Mouse (Mus musculus) lung, adult 18-20 months (tissue): Measurements from ENCODE around the gene Gpr83.
A peak's percentile ranks its signal among the peaks of the same experiment; 100 is the strongest.
"Not testable (repeated sequence)": the region's sequence is repeated elsewhere in the genome, so short reads cannot be mapped to it uniquely, and the experiment has no call there.

ENCODE experiments used
- DNase-seq, 2 experiments: peaks; one replicate each; pipeline ENCODE4 v3.0.0; 2022; ENCODE audit warnings: mixed read lengths in 2 of 2

The Gpr83 gene

GRCm38 (mm10) chr9:14870377-14870776 is 10.4 kb downstream of the Gpr83 start:
- DNase-seq = no peak

- DNase-seq = no peak
Measured at GRCm38 (mm10) chr9:14870802-14871201, 10.8 kb downstream of the Gpr83 start.

DNA sequence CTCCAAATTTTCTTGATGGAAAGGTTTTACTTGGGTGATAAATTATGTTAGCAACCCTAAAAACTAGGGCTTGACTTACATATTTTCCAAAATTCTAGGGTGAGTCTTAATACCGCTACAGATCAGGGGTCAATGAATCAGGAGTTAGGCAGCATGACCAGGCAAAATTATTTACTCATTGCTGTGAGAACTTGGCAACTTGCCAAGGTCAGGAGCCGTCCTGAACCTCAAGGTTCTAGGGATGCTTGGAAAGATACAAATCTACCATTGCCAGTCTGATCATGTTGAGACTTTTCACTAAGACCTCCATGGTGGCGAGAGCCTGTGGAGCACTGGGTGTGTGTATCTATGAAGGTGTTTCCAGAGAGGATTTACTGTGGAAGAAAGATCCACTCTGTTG is 11.5 kb downstream of the Gpr83 start:
- DNase-seq = no peak

- no peak for DNase-seq
Measured at GRCm38 (mm10) chr9:14872181-14872930, 12.3 kb downstream of the Gpr83 start.

GRCm38 (mm10) chr9:14875743-14876507 is 15.9 kb downstream of the Gpr83 start:
- peak; percentile 23 to 31 for DNase-seq

GRCm38 (mm10) chr9:14876566-14876965 is 16.6 kb downstream of the Gpr83 start:
- DNase-seq = not testable (repeated sequence)

DNA sequence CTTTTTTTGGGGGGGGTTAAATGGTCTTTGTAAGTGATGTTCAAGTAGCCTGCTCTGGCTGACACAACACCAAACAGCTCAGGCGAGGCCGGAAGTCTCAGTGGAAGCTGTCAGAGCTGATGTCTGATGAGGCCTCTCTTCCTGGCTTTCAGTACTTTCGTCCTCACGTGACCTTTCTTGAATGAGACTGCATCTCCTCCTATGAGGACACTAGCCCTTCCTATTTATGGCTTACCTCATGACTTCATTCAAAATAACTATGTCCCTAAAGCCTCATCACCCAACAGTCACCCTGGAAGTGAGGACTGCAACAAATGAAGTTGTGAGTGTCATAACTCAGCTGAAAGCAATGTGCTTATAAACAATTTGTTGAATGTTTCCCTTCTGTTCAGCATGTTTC is 24.6 kb downstream of the Gpr83 start:
- no peak for DNase-seq

DNA sequence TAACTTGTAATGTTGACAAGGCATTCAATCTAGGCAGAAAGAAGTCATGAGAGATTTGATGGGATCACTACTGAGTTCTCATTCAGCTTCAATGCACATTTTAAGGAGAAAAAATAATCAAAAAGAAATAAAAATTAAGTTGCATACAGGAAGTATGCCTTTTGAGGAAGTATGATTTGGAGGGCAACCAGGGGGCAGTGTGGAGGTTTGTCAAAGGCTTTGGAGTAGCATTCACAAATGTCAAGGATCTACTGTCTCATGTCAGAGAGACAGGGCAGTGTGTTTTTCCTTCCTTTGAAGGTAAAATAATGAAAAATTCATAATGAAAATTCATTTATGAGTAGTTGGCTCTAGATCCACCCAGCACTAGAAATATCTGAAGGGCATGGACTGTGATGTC is 25.1 kb downstream of the Gpr83 start:
- DNase-seq = no peak

DNA sequence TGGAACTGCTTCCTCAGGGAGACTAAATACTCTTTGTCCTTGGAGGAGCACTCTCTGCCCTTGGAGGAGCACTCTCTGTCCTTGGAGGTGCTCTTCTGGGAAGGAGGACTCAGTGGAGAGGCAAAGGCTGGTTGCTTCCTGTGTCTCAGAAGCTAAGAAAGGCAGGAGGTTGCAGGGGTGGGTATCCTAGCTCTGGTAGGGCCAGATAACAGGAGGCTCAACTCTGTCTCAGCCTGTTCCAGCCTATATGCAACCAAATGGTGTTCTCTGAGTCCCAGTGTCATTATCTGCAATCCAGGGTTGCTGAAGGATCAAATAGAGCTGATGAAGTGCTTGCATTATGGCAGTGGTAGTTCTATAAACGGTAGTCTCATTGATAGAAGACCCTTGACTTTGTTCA is 25.9 kb downstream of the Gpr83 start:
- no peak for DNase-seq

DNA sequence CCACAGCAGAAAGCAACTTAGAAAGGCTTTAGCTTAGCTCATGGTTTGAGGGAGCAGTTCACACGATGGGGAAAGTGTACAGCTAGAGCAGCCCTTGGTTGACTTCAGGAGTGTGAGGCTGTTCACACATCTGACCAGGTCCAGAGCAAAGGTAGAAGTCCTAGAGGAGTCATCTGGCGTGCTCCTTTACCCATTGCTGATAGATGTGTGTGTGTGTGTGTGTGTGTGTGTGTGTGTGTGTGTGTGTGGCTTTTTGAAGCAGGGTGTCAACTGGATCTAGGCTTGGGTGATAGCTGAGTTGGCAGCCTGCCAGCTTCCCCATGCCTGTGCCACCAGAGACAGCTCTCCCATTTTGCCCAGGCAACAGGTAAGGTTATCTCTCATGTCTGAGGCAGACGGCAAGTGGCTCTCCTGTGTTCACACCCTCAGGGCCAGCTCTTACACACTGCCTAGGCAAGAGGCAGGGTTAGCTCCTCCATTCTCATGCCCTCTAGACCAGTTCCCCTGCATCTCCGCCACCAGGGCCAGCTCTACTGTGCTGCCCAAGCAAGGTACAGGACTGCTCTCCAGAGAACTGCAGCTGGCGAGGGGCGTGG is 27.9 kb downstream of the Gpr83 start:
- DNase-seq = no peak

GRCm38 (mm10) chr9:14888671-14889070 is 28.7 kb downstream of the Gpr83 start:
- no peak for DNase-seq

GRCm38 (mm10) chr9:14890699-14891098 is 30.7 kb downstream of the Gpr83 start:
- DNase-seq = no peak

DNA sequence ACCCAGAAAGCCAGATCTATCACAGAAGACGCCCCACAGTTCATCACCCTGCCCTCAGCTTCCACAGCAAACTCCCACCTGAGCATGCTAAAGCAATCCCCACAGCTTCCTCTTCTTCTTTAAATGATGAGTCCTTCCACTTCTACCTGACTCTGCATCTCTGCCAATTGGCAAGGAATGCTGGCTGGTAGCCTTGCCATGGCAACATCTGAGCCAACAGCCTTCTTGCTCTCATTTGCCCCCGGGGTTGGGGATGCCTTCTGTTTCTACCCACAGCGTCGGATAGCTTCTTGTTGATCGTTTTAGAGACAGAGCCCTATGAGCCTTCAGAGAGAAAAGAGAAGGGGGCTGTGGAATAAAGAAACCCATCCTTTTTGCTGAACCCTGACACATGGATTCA is 31.9 kb downstream of the Gpr83 start:
- DNase-seq = no peak

DNA sequence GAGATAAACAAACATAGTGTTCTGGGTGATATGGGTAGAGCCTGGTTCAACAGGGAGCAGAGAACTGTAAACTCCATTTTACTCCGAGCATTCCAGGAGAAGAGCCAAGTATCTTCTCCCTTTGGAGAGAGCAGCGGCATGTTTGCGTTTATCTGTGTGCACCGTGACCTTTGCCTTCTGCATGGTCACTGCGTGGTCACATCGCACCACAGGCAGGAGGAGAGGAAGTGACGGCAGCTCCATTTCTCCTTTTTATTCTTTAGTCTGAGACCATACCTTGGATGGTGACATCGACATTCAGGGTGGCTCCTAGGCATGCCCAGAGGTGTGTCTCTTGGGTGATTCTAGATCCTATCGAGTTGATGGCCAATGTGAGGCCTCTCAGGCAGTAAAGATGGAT is 33.4 kb downstream of the Gpr83 start:
- no peak for DNase-seq

DNA sequence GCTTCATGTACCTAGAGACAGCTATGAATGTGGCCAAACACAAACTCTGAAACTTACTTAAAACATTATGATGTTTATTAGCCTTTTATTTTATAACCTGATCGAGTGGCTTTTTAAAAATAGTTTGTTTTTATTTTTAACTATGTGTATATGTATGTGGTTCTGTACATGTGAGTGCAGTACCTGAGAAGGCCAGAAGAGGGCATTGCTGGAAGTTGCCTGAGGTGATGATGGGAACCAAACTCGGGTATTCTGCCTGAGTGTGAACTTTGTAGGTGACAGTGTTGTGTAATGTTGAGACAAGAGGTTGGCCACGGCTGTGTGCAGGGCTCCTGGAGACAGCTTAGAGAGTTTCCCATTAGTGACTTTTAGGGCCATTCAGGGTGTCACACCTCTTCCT is 34.6 kb downstream of the Gpr83 start:
- DNase-seq = no peak

- DNase-seq = no peak
Measured at GRCm38 (mm10) chr9:14895237-14895835, 35.3 kb downstream of the Gpr83 start.

GRCm38 (mm10) chr9:14897102-14897501 is 37.1 kb downstream of the Gpr83 start:
- DNase-seq = no peak

GRCm38 (mm10) chr9:14901757-14902156 is 41.7 kb downstream of the Gpr83 start:
- DNase-seq = no peak

DNA sequence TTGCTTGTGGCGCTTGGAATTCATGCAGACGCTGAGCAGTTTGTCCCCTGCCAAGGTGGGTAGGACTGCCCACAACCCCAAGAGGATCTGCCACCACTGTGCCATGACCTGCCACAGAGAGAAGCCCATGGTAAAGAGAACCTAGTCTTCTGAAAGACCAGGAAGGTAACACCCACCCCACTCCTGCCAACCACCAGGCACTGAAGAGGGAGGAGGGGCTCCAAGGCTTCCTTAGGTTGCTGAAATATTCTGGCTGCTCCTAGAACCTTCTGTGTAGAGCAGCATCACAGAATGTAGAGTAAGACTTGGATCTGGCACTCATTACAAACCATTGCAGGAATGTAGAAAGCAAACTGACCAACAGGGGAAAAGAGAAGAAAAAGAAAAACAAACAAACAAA is 42.4 kb downstream of the Gpr83 start:
- no peak for DNase-seq

DNA sequence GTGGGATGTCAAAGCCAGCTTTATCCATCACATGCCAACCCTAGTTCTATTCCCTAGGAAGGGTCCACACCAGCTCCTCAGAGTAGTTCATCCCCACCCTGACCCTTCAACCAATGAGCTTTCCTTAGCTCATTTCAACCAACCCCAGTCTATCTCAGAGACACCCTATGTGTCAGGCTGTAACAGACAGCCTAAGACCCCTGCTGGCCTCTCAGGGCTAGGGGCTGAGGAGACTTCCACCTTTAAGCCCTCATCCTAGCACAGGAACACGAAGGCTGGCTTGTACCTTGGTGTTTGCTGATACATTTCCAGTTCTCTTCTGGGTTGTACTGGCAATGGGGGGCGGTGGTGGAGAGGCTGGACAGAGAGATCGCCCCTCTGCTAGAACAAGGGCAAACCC is 43.0 kb downstream of the Gpr83 start:
- no peak for DNase-seq

DNA sequence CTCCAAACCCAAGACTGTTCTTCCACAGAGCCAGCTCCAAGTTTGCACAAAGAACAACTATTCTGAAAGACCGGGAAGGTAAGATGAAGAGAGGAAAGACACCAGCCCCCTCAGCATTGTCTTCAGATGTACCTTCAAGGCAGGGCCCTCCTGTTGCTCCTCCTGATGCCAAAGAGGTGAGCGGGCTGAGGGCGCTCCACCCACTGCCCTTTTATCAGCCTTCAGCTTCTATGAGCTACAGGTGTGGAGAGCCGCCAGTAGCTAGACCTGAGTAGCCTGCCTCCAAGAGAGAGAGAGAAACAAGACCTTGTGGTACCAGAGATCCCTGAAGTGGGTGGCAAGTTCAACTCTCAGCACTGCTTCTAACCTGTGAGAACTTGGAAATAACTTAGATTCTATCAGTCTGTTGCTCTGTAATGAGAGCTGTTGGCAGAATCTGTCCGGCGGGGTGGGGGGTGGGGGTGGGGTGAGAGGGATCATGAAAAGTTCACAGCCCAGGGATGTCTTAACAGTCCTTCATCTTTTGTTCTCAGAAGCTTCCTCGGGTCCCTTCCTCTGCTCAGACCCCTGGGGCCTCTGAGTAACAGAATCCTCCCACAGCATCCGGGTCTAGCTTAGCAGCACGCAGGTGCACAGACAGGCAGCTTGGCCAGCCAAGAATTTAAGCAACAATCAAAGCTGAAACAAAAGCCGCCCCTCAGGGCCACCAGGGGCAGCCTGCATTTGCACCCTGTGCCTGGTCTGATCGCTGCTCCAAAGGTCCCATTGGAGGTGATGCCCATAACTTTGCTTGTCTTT is 43.8 kb downstream of the Gpr83 start, which contains the start of gene Izumo1r:
Izumo1r (minus strand) TSS at position 369 of the 798 bp plus-strand sequence.
- DNase-seq = no peak

GRCm38 (mm10) chr9:14904741-14905475 is 44.9 kb downstream of the Gpr83 start:
- no peak for DNase-seq
